In genomic region chr2:163814739-163815465, GRCm38 (mm10) we compare ENCODE assay signal across 27 mouse cellular contexts. TPM values are rescaled to one million over a fixed set of nuclear protein-coding genes. Genes with fewer than 3 reads are reported as not detected.
DNase-seq lines count a peak whose midpoint lies in the region; ATAC-seq and TF ChIP-seq lines count a peak whose summit lies in the region.
"Had no signal": no experiment of that assay in that cellular context is flagged by ENCODE, and none has a peak within 500 bp of the region (broad histone marks: within the 10 kb centered on the region; RNA-seq: fewer than 3 reads in every experiment).

No protein-coding gene starts in this region.

- no peak overlapping the region for H3K27ac ChIP-seq in forebrain, embryonic 14.5 days (ENCODE audit: low read depth, low read length)
- H3K27ac ChIP-seq: embryonic facial prominence, embryonic 12.5 days; forebrain, embryonic 13.5 days; heart, embryonic 10.5 days; hindbrain, embryonic 12.5 days; kidney, postnatal 0 days had no signal

- no peak for ATAC-seq in forebrain, embryonic 14.5 days
- ATAC-seq: activated CD4-positive, CD25-positive, alpha-beta regulatory T cell, adult 4 months; forebrain, embryonic 13.5 days; hindbrain, embryonic 16.5 days; inflammation-experienced regulatory T-cells, adult 6 months had no signal

- no peaks in the 10 kb centered on the region for H3K79me2 ChIP-seq in C2C12 (ENCODE audit: control insufficient read depth, insufficient read depth)

- no peak overlapping the region for H3K4me2 ChIP-seq in forebrain, embryonic 14.5 days (ENCODE audit: low read length)
- H3K4me2 ChIP-seq: embryonic facial prominence, embryonic 12.5 days; forebrain, embryonic 13.5 days; hindbrain, embryonic 12.5 days had no signal

- DNase-seq in adrenal gland, postnatal 14 days: peak; percentile 41
- no peak for DNase-seq in adrenal gland, postnatal 25 days
- peak; percentile 47 to 53 for DNase-seq in adrenal gland, postnatal 36 days
- DNase-seq in cerebellum, postnatal 25 days: no peak
- DNase-seq in left cerebral cortex, postnatal 14 days (ENCODE audit: low spot score in 2 of 2): no peak
- DNase-seq in forebrain, embryonic 14.5 days (ENCODE audit: low spot score): no peak
- DNase-seq: cerebellum, adult 2 months; cerebellum, postnatal 10 days; gastrocnemius, postnatal 36 days; heart, adult 18-20 months; heart, postnatal 10 days; heart, postnatal 4 days; kidney, adult 11 months; kidney, adult 9 months had no signal

- H3ac ChIP-seq in C2C12 (ENCODE audit: control insufficient read depth, insufficient read length, low read depth): no peak overlapping the region

- intact Hi-C loops in left cerebral cortex, postnatal 14 days (cut with DNase I): no loop called here

- no peaks in the 10 kb centered on the region for H3K4me1 ChIP-seq in forebrain, embryonic 14.5 days (ENCODE audit: control insufficient read depth, insufficient read depth, low read length)
- H3K4me1 ChIP-seq: embryonic facial prominence, embryonic 12.5 days; forebrain, embryonic 13.5 days had no signal

- no peak for TF ChIP-seq CTCF in C2C12 (IDR thresholded peaks at IDR 0.05; ENCODE audit: control insufficient read depth, insufficient read depth, insufficient read length)

- WGBS in forebrain, embryonic 14.5 days: 82% methylated on average over 9 of the region's 9 CpGs

- no peaks in the 10 kb centered on the region for H3K36me3 ChIP-seq in C2C12 (ENCODE audit: control insufficient read depth, insufficient read depth)
- no peaks in the 10 kb centered on the region for H3K36me3 ChIP-seq in forebrain, embryonic 14.5 days (ENCODE audit: control insufficient read depth, insufficient read depth, low read length)
- H3K36me3 ChIP-seq: embryonic facial prominence, embryonic 12.5 days; heart, embryonic 10.5 days; hindbrain, embryonic 12.5 days had no signal

- no peaks in the 10 kb centered on the region for H3K27me3 ChIP-seq in C2C12 (ENCODE audit: control insufficient read depth, insufficient read depth, insufficient read length)
- no peaks in the 10 kb centered on the region for H3K27me3 ChIP-seq in forebrain, embryonic 14.5 days (replicated peaks; ENCODE audit: control insufficient read depth, insufficient read depth, low read length)
- H3K27me3 ChIP-seq: embryonic facial prominence, embryonic 12.5 days; forebrain, embryonic 13.5 days; hindbrain, embryonic 12.5 days had no signal

- no peak overlapping the region for H3K4me3 ChIP-seq in C2C12 (ENCODE audit: insufficient read depth, poor library complexity, severe bottlenecking)
- H3K4me3 ChIP-seq in forebrain, embryonic 14.5 days (ENCODE audit: low read depth, low read length): no peak overlapping the region
- H3K4me3 ChIP-seq: embryonic facial prominence, embryonic 12.5 days; forebrain, embryonic 13.5 days; heart, embryonic 10.5 days; hindbrain, embryonic 12.5 days had no signal

- H3K9me3 ChIP-seq in forebrain, embryonic 14.5 days (replicated peaks; ENCODE audit: control insufficient read depth, low read length): no peaks in the 10 kb centered on the region
- H3K9me3 ChIP-seq: embryonic facial prominence, embryonic 12.5 days; forebrain, embryonic 13.5 days; heart, embryonic 10.5 days; hindbrain, embryonic 12.5 days had no signal

- no peak overlapping the region for H3K9ac ChIP-seq in forebrain, embryonic 14.5 days (ENCODE audit: low read length)
- H3K9ac ChIP-seq: embryonic facial prominence, embryonic 12.5 days; forebrain, embryonic 13.5 days; hindbrain, embryonic 12.5 days had no signal

- no peaks in the 10 kb centered on the region for H3K79me3 ChIP-seq in C2C12 (ENCODE audit: low read depth)

TF ChIP-seq in C2C12, 6 proteins besides CTCF, POLR2A, EP300 and RAD21:
- peak; percentile 57 for TF ChIP-seq USF1 (IDR thresholded peaks at IDR 0.05; ENCODE audit: low read depth)
- TF ChIP-seq FOSL1 (IDR thresholded peaks at IDR 0.05; ENCODE audit: insufficient read depth, low read length, poor library complexity, severe bottlenecking): peak; percentile 62
- TF ChIP-seq CEBPB (IDR thresholded peaks at IDR 0.05; ENCODE audit: low read depth): no peak
- TF ChIP-seq MAX (IDR thresholded peaks at IDR 0.05): peak; percentile 67
- peak; percentile 10 for TF ChIP-seq MYOD1 (IDR thresholded peaks at IDR 0.05; ENCODE audit: control insufficient read depth, insufficient read length, low read depth)

RNA-seq across cellular contexts. Expression of gene Ccn5, which starts 5.8 kb away (rescaled TPM):
- 0.26 TPM in 1 of 2 replicates, not detected in the other for total RNA-seq in adrenal gland, postnatal 14 days (2021)
- not detected in 2 replicates for total RNA-seq in adrenal gland, postnatal 25 days (2021)
- 0.78 TPM for polyA plus RNA-seq in C2C12 (2012; fragmentation: generic; extraction: Trizol)
- total RNA-seq in adrenal gland, postnatal 36 days (2021): under 1 TPM in 1 of 2 experiments, not detected in 1; 0.63 TPM
- under 1 TPM in 1 of 2 experiments, not detected in 1; 0.25 TPM for total RNA-seq in left cerebral cortex, postnatal 14 days (2021)
- polyA plus RNA-seq in forebrain, embryonic 14.5 days (2014; fragmentation: Nextera tagmentation; extraction: Ambion mirVana): 0.13 TPM in 1 of 2 replicates, not detected in the other
- total RNA-seq: common myeloid progenitor, adult 5-6 weeks had no signal
- polyA plus RNA-seq: activated CD4-positive, CD25-positive, alpha-beta regulatory T cell, adult 4 months; inflammation-experienced regulatory T-cells, adult 6 months had no signal

RNA-seq across cellular contexts. Expression of gene Kcnk15, which starts 38.5 kb away (rescaled TPM):
- not detected in 2 replicates for total RNA-seq in adrenal gland, postnatal 14 days (2021)
- not detected in 2 replicates for total RNA-seq in adrenal gland, postnatal 25 days (2021)
- polyA plus RNA-seq in C2C12 (2012; fragmentation: generic; extraction: Trizol): not detected
- total RNA-seq in adrenal gland, postnatal 36 days (2021): not detected
- total RNA-seq in left cerebral cortex, postnatal 14 days (2021): not detected
- not detected in 2 replicates for polyA plus RNA-seq in forebrain, embryonic 14.5 days (2014; fragmentation: Nextera tagmentation; extraction: Ambion mirVana)
- total RNA-seq: common myeloid progenitor, adult 5-6 weeks; ES-E14; gastrocnemius, adult 8-10 months; gastrocnemius, postnatal 36 days; heart, adult 18-20 months; heart, postnatal 10 days; heart, postnatal 4 days had no signal
- polyA plus RNA-seq: activated CD4-positive, CD25-positive, alpha-beta regulatory T cell, adult 4 months; embryonic facial prominence, embryonic 12.5 days; forebrain, embryonic 13.5 days; heart, embryonic 10.5 days; heart, embryonic 14.5 days; hindbrain, embryonic 12.5 days; inflammation-experienced regulatory T-cells, adult 6 months; kidney, postnatal 0 days had no signal

Comparison
In these comparisons a context has a peak if more than half of its experiments do, and no peak if none do; other contexts are left out.
1. DNase-seq: peak in adrenal gland, postnatal 14 days (single experiment) and adrenal gland, postnatal 36 days (2 of 2); none in adrenal gland, postnatal 25 days (single experiment), cerebellum, postnatal 25 days (0 of 2), left cerebral cortex, postnatal 14 days (0 of 2) and forebrain, embryonic 14.5 days (single experiment).